Mouse (Mus musculus): ENCODE measurements around the gene Slc22a8. TPM values are rescaled to one million over a fixed set of nuclear protein-coding genes. Genes with fewer than 3 reads are reported as not detected.

Slc22a8 gene
- polyA plus RNA-seq, 1 experiment = 23.4 TPM

GRCm38 (mm10) chr19:8646393-8646792, 55.3 kb downstream of the Slc22a8 start:
- Histone ChIP-seq H3K27ac (ENCODE audit: insufficient read depth, low read length) (no peak overlapping the region), H3K4me1 (ENCODE audit: control insufficient read depth, insufficient read depth, low read length) (no peaks in the 10 kb centered on the region; the same call in 1 of the 2 replicates), H3K4me3 (ENCODE audit: insufficient read depth, low read length) (no peak overlapping the region)
- TF ChIP-seq CTCF (IDR thresholded peaks at IDR 0.05; ENCODE audit: extremely low read depth, insufficient read depth, low read length) (no peak), POLR2A (IDR thresholded peaks at IDR 0.05; ENCODE audit: extremely low read depth, insufficient read depth, low read length) (no peak)

GRCm38 (mm10) chr19:8655833-8656232, 64.8 kb downstream of the Slc22a8 start:
- H3K4me1 ChIP-seq (ENCODE audit: control insufficient read depth, insufficient read depth, low read length) = no peaks in the 10 kb centered on the region
- no peak overlapping the region for H3K4me3 ChIP-seq (ENCODE audit: insufficient read depth, low read length)
- H3K27ac ChIP-seq (ENCODE audit: insufficient read depth, low read length) = peak overlapping the region; percentile 54; the same call in 1 of the 2 replicates
- TF ChIP-seq CTCF (IDR thresholded peaks at IDR 0.05; ENCODE audit: extremely low read depth, insufficient read depth, low read length) (no peak), POLR2A (IDR thresholded peaks at IDR 0.05; ENCODE audit: extremely low read depth, insufficient read depth, low read length) (no peak)

GRCm38 (mm10) chr19:8656341-8656740, 65.3 kb downstream of the Slc22a8 start:
- H3K4me3 ChIP-seq (ENCODE audit: insufficient read depth, low read length) = no peak overlapping the region
- H3K27ac ChIP-seq (ENCODE audit: insufficient read depth, low read length) = peak overlapping the region; percentile 70
- no peaks in the 10 kb centered on the region; the same call in 1 of the 2 replicates for H3K4me1 ChIP-seq (ENCODE audit: control insufficient read depth, insufficient read depth, low read length)
- TF ChIP-seq POLR2A (IDR thresholded peaks at IDR 0.05; ENCODE audit: extremely low read depth, insufficient read depth, low read length) (no peak), CTCF (IDR thresholded peaks at IDR 0.05; ENCODE audit: extremely low read depth, insufficient read depth, low read length) (no peak)

Other genes starting within 250 kb of the Slc22a8 start
- 0.04 TPM in 1 of 2 replicates, not detected in the other for gene Slc22a30, start 186.1 kb upstream of the Slc22a8 start, polyA plus RNA-seq (2012; rRNA removed)
- 5.9 and 6.5 TPM in 2 replicates for gene Slc22a6, start 26.8 kb downstream of the Slc22a8 start, polyA plus RNA-seq (2012; rRNA removed)
- gene Chrm1, start 72.5 kb downstream of the Slc22a8 start, polyA plus RNA-seq (2012; rRNA removed) = 109 and 117 TPM in 2 replicates
- gene Slc3a2, start 132.1 kb downstream of the Slc22a8 start, polyA plus RNA-seq (2012; rRNA removed) = 200 TPM in 2 replicates
- 50.2 and 51.3 TPM in 2 replicates for gene Wdr74, start 144.6 kb downstream of the Slc22a8 start, polyA plus RNA-seq (2012; rRNA removed)
- 0.59 TPM in 1 of 2 replicates, not detected in the other for gene 1700092M07Rik, start 149.5 kb downstream of the Slc22a8 start, polyA plus RNA-seq (2012; rRNA removed)
- 106 and 109 TPM in 2 replicates for gene Stx5a, start 150.2 kb downstream of the Slc22a8 start, polyA plus RNA-seq (2012; rRNA removed)
- gene Nxf1, start 165.8 kb downstream of the Slc22a8 start, polyA plus RNA-seq (2012; rRNA removed) = 121 and 127 TPM in 2 replicates
- gene Tmem223, start 179.7 kb downstream of the Slc22a8 start, polyA plus RNA-seq (2012; rRNA removed) = 134 and 142 TPM in 2 replicates
- 18.7 and 18.8 TPM in 2 replicates for gene Tmem179b, start 183.2 kb downstream of the Slc22a8 start, polyA plus RNA-seq (2012; rRNA removed)
- 15.1 and 15.5 TPM in 2 replicates for gene Taf6l, start 195.2 kb downstream of the Slc22a8 start, polyA plus RNA-seq (2012; rRNA removed)
- gene Polr2g, start 207.3 kb downstream of the Slc22a8 start, polyA plus RNA-seq (2012; rRNA removed) = 177 and 184 TPM in 2 replicates
- gene Zbtb3, start 211.3 kb downstream of the Slc22a8 start, polyA plus RNA-seq (2012; rRNA removed) = 4.0 TPM in 2 replicates
- 29.0 and 29.5 TPM in 2 replicates for gene Ttc9c, start 228.1 kb downstream of the Slc22a8 start, polyA plus RNA-seq (2012; rRNA removed)
- 78.5 and 85.1 TPM in 2 replicates for gene Hnrnpul2, start 228.8 kb downstream of the Slc22a8 start, polyA plus RNA-seq (2012; rRNA removed)
- not detected in 2 replicates for gene AC129217.1, start 238.5 kb downstream of the Slc22a8 start, polyA plus RNA-seq (2012; rRNA removed)
- 135 and 137 TPM in 2 replicates for gene Bscl2, start 246.2 kb downstream of the Slc22a8 start, polyA plus RNA-seq (2012; rRNA removed)
- 275 and 293 TPM in 2 replicates for gene Gng3, start 247.9 kb downstream of the Slc22a8 start, polyA plus RNA-seq (2012; rRNA removed)

Data from cortical plate, adult 2 months (tissue).